Mouse (Mus musculus) thymus, postnatal 14 days (tissue): ENCODE data around the gene Pi4k2a.

Experiments used
- DNase-seq: peaks from one replicate; pipeline ENCODE4 v3.0.0; 2021

The Pi4k2a gene

DNA sequence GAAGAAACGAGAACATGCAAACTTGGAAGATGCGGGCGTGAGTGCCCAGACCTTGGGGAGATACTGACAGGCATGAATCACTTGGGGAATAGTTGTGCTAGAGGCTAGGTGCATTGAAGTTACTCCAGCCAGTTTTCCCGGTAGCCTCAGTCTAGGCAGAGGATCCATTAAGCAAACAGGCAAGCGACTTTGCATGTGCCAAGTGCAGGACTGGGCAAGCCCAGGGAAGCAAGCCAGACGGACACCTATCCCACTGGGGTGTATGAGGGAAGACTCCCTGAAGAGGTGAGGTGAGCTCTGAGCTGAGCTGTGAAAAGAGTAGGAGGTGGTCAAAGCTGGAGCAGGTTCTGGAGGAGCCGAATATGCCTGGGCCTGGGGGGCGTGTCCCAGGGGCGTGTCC is 77.2 kb downstream of the Pi4k2a start:
- no peak for DNase-seq

DNA sequence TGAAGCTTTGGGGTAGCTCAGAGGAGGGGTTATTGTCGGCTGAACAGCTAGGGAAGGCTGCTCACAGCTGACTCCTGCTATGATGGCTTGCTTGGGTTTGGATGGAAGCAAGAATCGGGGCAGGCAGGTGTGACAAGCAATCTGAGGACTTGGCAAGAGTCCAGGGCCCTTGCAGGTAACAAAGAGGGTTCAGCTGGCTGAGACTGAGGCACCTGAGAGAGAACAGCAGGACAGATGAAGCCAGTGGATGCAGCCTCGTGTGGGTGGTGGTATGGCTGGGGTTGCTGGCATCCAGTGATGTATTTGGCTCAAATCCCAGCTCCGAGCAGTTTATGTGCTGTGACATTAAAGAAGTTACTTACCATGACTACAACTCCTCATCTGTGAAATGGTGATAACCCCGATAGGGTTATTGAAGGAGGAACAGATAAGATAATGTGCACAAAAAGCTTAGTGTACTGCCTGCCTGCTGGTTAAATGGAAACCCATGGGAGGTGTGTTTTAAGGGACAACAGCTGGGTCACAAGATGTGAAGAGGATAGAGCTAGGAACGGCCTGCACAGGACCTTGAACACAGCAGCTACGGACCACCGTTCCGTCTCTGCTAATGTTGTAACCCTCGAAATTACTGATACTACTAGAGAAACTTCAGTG is 79.2 kb downstream of the Pi4k2a start:
- DNase-seq: no peak

DNA sequence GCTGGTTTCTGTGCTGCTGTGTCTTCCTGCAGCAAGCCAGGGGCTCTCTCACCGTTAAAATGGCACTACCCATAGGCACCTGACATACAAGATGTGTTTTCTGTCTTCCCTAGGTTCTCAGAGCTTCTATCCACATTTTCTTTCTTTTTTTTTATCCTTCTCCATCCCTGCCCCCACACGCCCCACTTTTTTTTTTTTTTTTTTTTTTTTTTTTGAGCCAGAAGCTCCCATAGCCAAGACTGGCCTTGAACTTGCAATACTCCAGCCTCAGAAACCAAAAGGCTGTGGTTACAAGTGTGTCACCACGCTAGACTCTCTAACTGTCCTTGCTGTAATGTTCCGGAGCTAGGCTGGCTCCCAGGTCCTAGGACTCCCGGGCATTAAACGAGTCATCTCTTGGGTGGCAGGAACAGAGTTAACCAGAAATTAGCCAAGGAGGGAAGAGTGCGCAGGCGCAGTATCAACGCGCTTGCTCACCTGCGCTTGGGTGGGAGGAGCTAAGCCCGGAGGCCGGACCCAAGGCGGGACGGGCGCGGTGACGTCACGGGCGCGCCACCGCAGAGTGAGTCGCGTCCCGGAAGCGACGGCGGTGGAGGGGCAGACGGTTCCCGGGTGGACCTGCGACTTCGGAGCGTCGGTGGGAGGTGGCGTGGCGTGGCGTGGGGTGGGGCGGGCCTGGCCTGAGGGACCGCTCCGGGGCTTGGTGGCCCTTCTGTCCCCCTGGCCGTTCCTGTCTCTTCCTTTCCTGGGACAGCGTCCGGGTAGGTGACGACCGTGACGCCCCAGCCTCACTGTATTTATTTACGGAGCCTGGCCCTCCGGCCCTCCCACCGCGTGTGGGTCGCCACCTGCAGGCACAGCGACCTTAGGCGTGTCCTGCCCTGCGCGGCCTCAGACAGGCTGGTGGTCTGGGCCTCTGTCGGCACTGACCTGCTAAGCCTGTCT is 80.0 kb downstream of the Pi4k2a start:
- peak; percentile 97 for DNase-seq
